ENCODE assay signal across 22 mouse cellular contexts in genomic region chr4:104338382-104338781, GRCm38 (mm10).
DNase-seq lines count a peak whose midpoint lies in the region; ATAC-seq lines count a peak whose summit lies in the region.
"Had no signal": no experiment of that assay in that cellular context is flagged by ENCODE, and none has a peak within 500 bp of the region (broad histone marks: within the 10 kb centered on the region; RNA-seq: fewer than 3 reads in every experiment).

No protein-coding gene starts in this region.

- ATAC-seq in frontal cortex, adult (ENCODE audit: low TSS enrichment), result peak; percentile 95
- ATAC-seq: activated CD4-positive, CD25-positive, alpha-beta regulatory T cell, adult 4 months; forebrain, embryonic 14.5 days; forebrain, postnatal 0 days; hindbrain, postnatal 0 days had no signal

- no peak for DNase-seq in frontal cortex, postnatal 25 days (ENCODE audit: low spot score in 2 of 2)
- DNase-seq in layer of hippocampus, adult 9-11 months, result peak; percentile 34
- DNase-seq in layer of hippocampus, postnatal 10 days (ENCODE audit: low spot score in 2 of 2), result no peak
- DNase-seq in left cerebral cortex, postnatal 14 days (ENCODE audit: low spot score in 2 of 2), result peak; percentile 7 to 8
- DNase-seq in left cerebral cortex, postnatal 4 days, result no peak
- DNase-seq in brain, adult 2 months (ENCODE audit: low read depth, low spot score), result peak; percentile 73
- DNase-seq in urinary bladder, postnatal 14 days (ENCODE audit: low spot score), result no peak
- DNase-seq: adrenal gland, postnatal 10 days; adrenal gland, postnatal 36 days; cerebellum, adult 11 months; cerebellum, adult 2 months; cerebellum, adult 9-11 months; cerebellum, postnatal 25 days; forebrain, postnatal 0 days; gastrocnemius, postnatal 25 days; heart, adult 18-20 months; heart, postnatal 14 days; heart, postnatal 4 days had no signal

- intact Hi-C loops in left cerebral cortex, postnatal 14 days (cut with DNase I), result no loop called here
- intact Hi-C loops in left cerebral cortex, postnatal 4 days (cut with DNase I), result no loop called here

Comparison
In these comparisons a context has a peak if more than half of its experiments do, and no peak if none do; other contexts are left out.
1. DNase-seq: peak in layer of hippocampus, adult 9-11 months (single experiment), left cerebral cortex, postnatal 14 days (2 of 2) and brain, adult 2 months (single experiment); none in frontal cortex, postnatal 25 days (0 of 2), layer of hippocampus, postnatal 10 days (0 of 2), left cerebral cortex, postnatal 4 days (single experiment) and urinary bladder, postnatal 14 days (single experiment).